Mouse (Mus musculus): Measurements from ENCODE around the gene Gsg1l.

DNA sequence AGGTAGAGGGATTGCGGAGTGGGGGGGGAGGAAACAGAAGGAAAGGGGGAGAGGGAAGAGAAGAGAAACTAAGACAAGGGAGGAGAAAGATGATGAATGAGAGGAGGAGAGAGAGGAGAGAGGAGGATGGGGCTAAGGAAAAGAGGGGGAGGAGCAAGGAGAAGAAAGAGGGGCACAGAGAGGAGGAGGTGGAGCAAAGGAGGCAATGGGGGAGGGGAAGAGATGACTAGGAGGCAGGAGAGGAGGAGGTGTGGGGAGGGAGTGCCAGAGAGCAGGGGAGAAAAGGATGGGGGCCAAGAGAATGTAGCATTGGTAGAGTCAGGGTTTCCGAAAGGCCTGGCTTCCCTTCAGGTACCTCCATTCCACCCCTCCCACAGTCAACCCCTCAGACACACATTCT is 147.9 kb downstream of the Gsg1l start:
- TF ChIP-seq GATA1 (IDR thresholded peaks at IDR 0.05; ENCODE audit: borderline replicate concordance, low read length): no peak
- TF ChIP-seq FLI1 (IDR thresholded peaks at IDR 0.05; ENCODE audit: low read length): no peak
